Comparison of ENCODE assay signal across 9 mouse cellular contexts in the genomic region with DNA sequence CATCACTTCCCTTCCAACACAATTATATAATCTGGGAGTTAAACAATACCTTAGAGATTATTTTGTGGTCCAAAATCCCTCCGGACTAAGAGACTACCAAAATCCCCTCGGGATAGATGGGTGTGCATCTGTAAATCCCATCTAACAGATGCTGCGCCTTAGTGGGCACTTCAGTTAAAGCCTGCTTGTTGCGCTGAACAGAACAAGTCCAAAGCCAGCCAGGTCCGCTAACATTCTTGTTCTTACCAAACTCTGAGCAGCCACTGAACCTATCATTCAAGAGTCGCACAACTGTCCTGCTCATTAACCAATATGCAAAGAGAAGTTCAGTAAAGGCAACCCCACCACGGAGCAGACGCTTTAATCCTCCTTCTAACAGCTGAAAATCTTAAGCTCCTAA. TPM values are rescaled to one million over a fixed set of nuclear protein-coding genes. Genes with fewer than 3 reads are reported as not detected.
DNase-seq lines count a peak whose midpoint lies in the region; ATAC-seq and TF ChIP-seq lines count a peak whose summit lies in the region.
"Had no signal": no experiment of that assay in that cellular context is flagged by ENCODE, and none has a peak within 500 bp of the region (broad histone marks: within the 10 kb centered on the region; RNA-seq: fewer than 3 reads in every experiment).

No protein-coding gene starts in this region.

- no peak for TF ChIP-seq POLR2A in cerebellum, adult 2 months (IDR thresholded peaks at IDR 0.05; ENCODE audit: borderline replicate concordance, insufficient read depth, low read length)

- H3K4me1 ChIP-seq in cerebellum, adult 2 months (ENCODE audit: control insufficient read depth, insufficient read depth, low read length): peaks cover 18% of the 10 kb centered on the region
- peaks cover 32% of the 10 kb centered on the region for H3K4me1 ChIP-seq in forebrain, embryonic 16.5 days (replicated peaks; ENCODE audit: control insufficient read depth, insufficient read depth, low read length)
- peaks cover 57% of the 10 kb centered on the region for H3K4me1 ChIP-seq in liver, embryonic 12.5 days

- WGBS in cerebellum, adult 2 months: 6% methylated on average over 8 of the region's 8 CpGs
- WGBS in forebrain, embryonic 16.5 days: 16% methylated on average over 8 of the region's 8 CpGs
- WGBS in liver, embryonic 12.5 days (ENCODE audit: insufficient replicate concordance): 60% methylated on average over 8 of the region's 8 CpGs

- H3K79me2 ChIP-seq in C2C12 (ENCODE audit: control insufficient read depth, insufficient read depth): peaks cover 70% of the 10 kb centered on the region

- DNase-seq in cerebellum, adult 2 months: peak in 1 of 2 experiments; percentile 29
- DNase-seq in cerebellum, postnatal 36 days: no peak
- no peak for DNase-seq in natural killer cell, adult 2 months (ENCODE audit: low spot score in 2 of 2)
- no peak for DNase-seq in right cerebral cortex, postnatal 10 days (ENCODE audit: low spot score in 2 of 2)
- no peak for DNase-seq in thymus, postnatal 36 days
- DNase-seq: kidney, postnatal 10 days had no signal

- peaks cover 64% of the 10 kb centered on the region for H3K79me3 ChIP-seq in C2C12 (ENCODE audit: low read depth)

- H3K9ac ChIP-seq in forebrain, embryonic 16.5 days (replicated peaks; ENCODE audit: low read depth, low read length): peak overlapping the region; percentile 99
- H3K9ac ChIP-seq in liver, embryonic 12.5 days: peak overlapping the region; percentile 94

- H3K36me3 ChIP-seq in C2C12 (ENCODE audit: control insufficient read depth, insufficient read depth): peaks cover 4% of the 10 kb centered on the region
- peaks cover 4% of the 10 kb centered on the region; the same call in 1 of the 2 replicates for H3K36me3 ChIP-seq in forebrain, embryonic 16.5 days (ENCODE audit: control insufficient read depth, insufficient read depth)
- peaks cover 30% of the 10 kb centered on the region for H3K36me3 ChIP-seq in liver, embryonic 12.5 days

- ATAC-seq in forebrain, embryonic 16.5 days: no peak
- ATAC-seq in liver, embryonic 12.5 days: no peak

- no peaks in the 10 kb centered on the region for H3K27me3 ChIP-seq in cerebellum, adult 2 months (ENCODE audit: control insufficient read depth, insufficient read depth, low read length)
- H3K27me3 ChIP-seq in C2C12 (ENCODE audit: control insufficient read depth, insufficient read depth, insufficient read length): no peaks in the 10 kb centered on the region
- no peaks in the 10 kb centered on the region for H3K27me3 ChIP-seq in forebrain, embryonic 16.5 days (replicated peaks; ENCODE audit: control insufficient read depth, insufficient read depth, low read length)
- H3K27me3 ChIP-seq in liver, embryonic 12.5 days (replicated peaks): no peaks in the 10 kb centered on the region

- peak overlapping the region; percentile 79 for H3K4me3 ChIP-seq in cerebellum, adult 2 months (replicated peaks; ENCODE audit: insufficient read depth, low read depth, low read length)
- peak overlapping the region; percentile 85 for H3K4me3 ChIP-seq in C2C12 (ENCODE audit: insufficient read depth, poor library complexity, severe bottlenecking)
- H3K4me3 ChIP-seq in forebrain, embryonic 16.5 days (replicated peaks; ENCODE audit: low read length): peak overlapping the region; percentile 92
- H3K4me3 ChIP-seq in liver, embryonic 12.5 days: peak overlapping the region; percentile 94

- H3K4me2 ChIP-seq in forebrain, embryonic 16.5 days (ENCODE audit: low read length): peak overlapping the region; percentile 64
- peak overlapping the region; percentile 98 for H3K4me2 ChIP-seq in liver, embryonic 12.5 days

- peak overlapping the region; percentile 58; the same call in 1 of the 2 replicates for H3K27ac ChIP-seq in cerebellum, adult 2 months (ENCODE audit: insufficient read depth, low read length)
- peak overlapping the region; percentile 98 for H3K27ac ChIP-seq in forebrain, embryonic 16.5 days (ENCODE audit: low read length)
- H3K27ac ChIP-seq in liver, embryonic 12.5 days: no peak overlapping the region

- no peaks in the 10 kb centered on the region; the same call in 1 of the 2 replicates for H3K9me3 ChIP-seq in forebrain, embryonic 16.5 days (ENCODE audit: control insufficient read depth, low read length)
- peaks cover 5% of the 10 kb centered on the region; the same call in 1 of the 2 replicates for H3K9me3 ChIP-seq in liver, embryonic 12.5 days (replicated peaks)

- no peak for TF ChIP-seq CTCF in cerebellum, adult 2 months (IDR thresholded peaks at IDR 0.05; ENCODE audit: borderline replicate concordance, insufficient read depth, low read depth, low read length)
- TF ChIP-seq CTCF in C2C12 (IDR thresholded peaks at IDR 0.05; ENCODE audit: control insufficient read depth, insufficient read depth, insufficient read length): no peak

- H3ac ChIP-seq in C2C12 (ENCODE audit: control insufficient read depth, insufficient read length, low read depth): peak overlapping the region; percentile 35

TF ChIP-seq in C2C12, 6 proteins besides CTCF, POLR2A, EP300 and RAD21:
- TF ChIP-seq MYOD1 (IDR thresholded peaks at IDR 0.05; ENCODE audit: control insufficient read depth, insufficient read length, low read depth) (no peak), FOSL1 (IDR thresholded peaks at IDR 0.05; ENCODE audit: insufficient read depth, low read length, poor library complexity, severe bottlenecking) (no peak), MAX (IDR thresholded peaks at IDR 0.05) (no peak), USF1 (IDR thresholded peaks at IDR 0.05; ENCODE audit: low read depth) (no peak), CEBPB (IDR thresholded peaks at IDR 0.05; ENCODE audit: low read depth) (no peak), MYOG (IDR thresholded peaks at IDR 0.05; ENCODE audit: control insufficient read depth, extremely low read depth, insufficient read length) (no peak)

RNA-seq across cellular contexts. Expression of gene Nudt3, which starts 2.1 kb away (rescaled TPM):
- polyA plus RNA-seq in cerebellum, adult 2 months (2012; rRNA removed): 336 and 366 TPM in 2 replicates
- polyA plus RNA-seq in C2C12 (2012; fragmentation: generic; extraction: Trizol): 123 TPM
- polyA plus RNA-seq in forebrain, embryonic 16.5 days (2015; fragmentation: Nextera tagmentation; extraction: Ambion mirVana): 272 and 293 TPM in 2 replicates
- polyA plus RNA-seq in liver, embryonic 12.5 days (2016; fragmentation: Nextera tagmentation; extraction: Ambion mirVana): 51.2 and 53.9 TPM in 2 replicates

RNA-seq across cellular contexts. Expression of gene RPS10-NUDT3, which starts 13.9 kb away (rescaled TPM):
- 0.16 TPM in 2 replicates for polyA plus RNA-seq in cerebellum, adult 2 months (2012; rRNA removed)
- not detected for polyA plus RNA-seq in C2C12 (2012; fragmentation: generic; extraction: Trizol)
- polyA plus RNA-seq in forebrain, embryonic 16.5 days (2015; fragmentation: Nextera tagmentation; extraction: Ambion mirVana): not detected in 2 replicates
- not detected in 2 replicates for polyA plus RNA-seq in liver, embryonic 12.5 days (2016; fragmentation: Nextera tagmentation; extraction: Ambion mirVana)

RNA-seq across cellular contexts. Expression of gene Rps10, which starts 15.3 kb away (rescaled TPM):
- polyA plus RNA-seq in cerebellum, adult 2 months (2012; rRNA removed): 479 and 488 TPM in 2 replicates
- 4,498 TPM for polyA plus RNA-seq in C2C12 (2012; fragmentation: generic; extraction: Trizol)
- polyA plus RNA-seq in forebrain, embryonic 16.5 days (2015; fragmentation: Nextera tagmentation; extraction: Ambion mirVana): 467 and 512 TPM in 2 replicates
- 898 and 941 TPM in 2 replicates for polyA plus RNA-seq in liver, embryonic 12.5 days (2016; fragmentation: Nextera tagmentation; extraction: Ambion mirVana)

RNA-seq across cellular contexts. Expression of gene Pacsin1, which starts 34.1 kb away (rescaled TPM):
- polyA plus RNA-seq in cerebellum, adult 2 months (2012; rRNA removed): 228 and 244 TPM in 2 replicates
- polyA plus RNA-seq in C2C12 (2012; fragmentation: generic; extraction: Trizol): not detected
- 32.9 and 44.2 TPM in 2 replicates for polyA plus RNA-seq in forebrain, embryonic 16.5 days (2015; fragmentation: Nextera tagmentation; extraction: Ambion mirVana)
- 0.20 and 0.48 TPM in 2 replicates for polyA plus RNA-seq in liver, embryonic 12.5 days (2016; fragmentation: Nextera tagmentation; extraction: Ambion mirVana)

RNA-seq across cellular contexts. Expression of gene AI413582, which starts 55.6 kb away (rescaled TPM):
- polyA plus RNA-seq in cerebellum, adult 2 months (2012; rRNA removed): 98.9 and 104 TPM in 2 replicates
- polyA plus RNA-seq in C2C12 (2012; fragmentation: generic; extraction: Trizol): 37.9 TPM
- 31.9 and 49.8 TPM in 2 replicates for polyA plus RNA-seq in forebrain, embryonic 16.5 days (2015; fragmentation: Nextera tagmentation; extraction: Ambion mirVana)
- polyA plus RNA-seq in liver, embryonic 12.5 days (2016; fragmentation: Nextera tagmentation; extraction: Ambion mirVana): 14.1 and 16.8 TPM in 2 replicates
